Mouse (Mus musculus): ENCODE measurements at regions not wholly inside any gene's neighbourhood (a gene's known extent, or its start where the extent isn't known, plus 50 kb on each side); places are given as distances from the start of the nearest gene placed in this dataset.

- H3K4me2 ChIP-seq (ENCODE audit: low read depth), result no peak overlapping the region
- ATAC-seq (no peak), DNase-seq (no peak)
- no peak for TF ChIP-seq CTCF (IDR thresholded peaks at IDR 0.05; ENCODE audit: low read depth)
- no peak overlapping the region for H3K27ac ChIP-seq (ENCODE audit: low read depth, low read length)
- no peaks in the 10 kb centered on the region for H3K36me3 ChIP-seq (ENCODE audit: insufficient read depth)
- WGBS, result 23% methylated on average over 5 of the region's 5 CpGs
- no peak overlapping the region for H3K4me3 ChIP-seq (ENCODE audit: low read depth, low read length)
- no peaks in the 10 kb centered on the region for H3K4me1 ChIP-seq (ENCODE audit: insufficient read depth)
- no peak overlapping the region for H3K9ac ChIP-seq
- H3K27me3 ChIP-seq (ENCODE audit: insufficient read depth, low read length), result no peaks in the 10 kb centered on the region
- H3K9me3 ChIP-seq (ENCODE audit: low read length), result no peaks in the 10 kb centered on the region
Measured at GRCm38 (mm10) chr17:16571403-16571802, 492.5 kb upstream of the Zfp960 start.

- no peak for TF ChIP-seq CTCF (IDR thresholded peaks at IDR 0.05; ENCODE audit: low read depth)
- ATAC-seq (no peak), DNase-seq (no peak)
- Histone ChIP-seq H3K4me1 (ENCODE audit: insufficient read depth) (no peaks in the 10 kb centered on the region), H3K4me3 (ENCODE audit: low read depth, low read length) (no peak overlapping the region), H3K36me3 (ENCODE audit: insufficient read depth) (no peaks in the 10 kb centered on the region), H3K27me3 (ENCODE audit: insufficient read depth, low read length) (no peaks in the 10 kb centered on the region), H3K4me2 (ENCODE audit: low read depth) (no peak overlapping the region), H3K9me3 (ENCODE audit: low read length) (no peaks in the 10 kb centered on the region), H3K27ac (ENCODE audit: low read depth, low read length) (no peak overlapping the region), H3K9ac (no peak overlapping the region)
- WGBS, result 89% methylated on average over 1 of the region's 1 CpGs
Measured at GRCm38 (mm10) chr17:16588791-16589190, 475.1 kb upstream of the Zfp960 start.

GRCm38 (mm10) chr17:16599671-16600070 lies 464.2 kb upstream of the Zfp960 start:
- H3K27me3 ChIP-seq (ENCODE audit: insufficient read depth, low read length), result no peaks in the 10 kb centered on the region
- TF ChIP-seq CTCF (IDR thresholded peaks at IDR 0.05; ENCODE audit: low read depth), result no peak
- DNase-seq (peak; percentile 66), ATAC-seq (peak; percentile 90)
- H3K9ac ChIP-seq, result no peak overlapping the region
- H3K36me3 ChIP-seq (ENCODE audit: insufficient read depth), result no peaks in the 10 kb centered on the region
- H3K27ac ChIP-seq (ENCODE audit: low read depth, low read length), result no peak overlapping the region
- no peaks in the 10 kb centered on the region for H3K9me3 ChIP-seq (ENCODE audit: low read length)
- H3K4me2 ChIP-seq (ENCODE audit: low read depth), result no peak overlapping the region
- no peak overlapping the region for H3K4me3 ChIP-seq (ENCODE audit: low read depth, low read length)
- H3K4me1 ChIP-seq (ENCODE audit: insufficient read depth), result no peaks in the 10 kb centered on the region
- 14% methylated on average over 3 of the region's 3 CpGs for WGBS

GRCm38 (mm10) chr17:16612405-16612979 lies 451.4 kb upstream of the Zfp960 start:
- H3K4me3 ChIP-seq (ENCODE audit: low read depth, low read length), result no peak overlapping the region
- H3K36me3 ChIP-seq (ENCODE audit: insufficient read depth), result no peaks in the 10 kb centered on the region
- no peaks in the 10 kb centered on the region for H3K27me3 ChIP-seq (ENCODE audit: insufficient read depth, low read length)
- no peak; the same call in 1 of the 2 replicates for ATAC-seq
- H3K9me3 ChIP-seq (ENCODE audit: low read length), result no peaks in the 10 kb centered on the region
- no peak overlapping the region for H3K9ac ChIP-seq
- TF ChIP-seq CTCF (IDR thresholded peaks at IDR 0.05; ENCODE audit: low read depth), result no peak
- H3K27ac ChIP-seq (ENCODE audit: low read depth, low read length), result no peak overlapping the region
- WGBS, result 67% methylated on average over 1 of the region's 1 CpGs
- H3K4me1 ChIP-seq (ENCODE audit: insufficient read depth), result no peaks in the 10 kb centered on the region
- DNase-seq, result no peak
- H3K4me2 ChIP-seq (ENCODE audit: low read depth), result no peak overlapping the region

GRCm38 (mm10) chr17:16621931-16622556 lies 441.9 kb upstream of the Zfp960 start:
- no peaks in the 10 kb centered on the region for H3K36me3 ChIP-seq (ENCODE audit: insufficient read depth)
- no peaks in the 10 kb centered on the region for H3K4me1 ChIP-seq (ENCODE audit: insufficient read depth)
- DNase-seq, result no peak
- ATAC-seq, result no peak
- no peak overlapping the region for H3K27ac ChIP-seq (ENCODE audit: low read depth, low read length)
- H3K4me2 ChIP-seq (ENCODE audit: low read depth), result no peak overlapping the region
- WGBS, result 86% methylated on average over 4 of the region's 4 CpGs
- no peaks in the 10 kb centered on the region for H3K27me3 ChIP-seq (ENCODE audit: insufficient read depth, low read length)
- no peak overlapping the region for H3K4me3 ChIP-seq (ENCODE audit: low read depth, low read length)
- H3K9ac ChIP-seq, result no peak overlapping the region
- no peak for TF ChIP-seq CTCF (IDR thresholded peaks at IDR 0.05; ENCODE audit: low read depth)
- H3K9me3 ChIP-seq (ENCODE audit: low read length), result no peaks in the 10 kb centered on the region

- WGBS, result 54% methylated on average over 1 of the region's 1 CpGs
- DNase-seq (peak; percentile 7), ATAC-seq (peak; percentile 74)
Measured at GRCm38 (mm10) chr17:16629854-16630253, 434.1 kb upstream of the Zfp960 start.

GRCm38 (mm10) chr17:16633426-16633825 lies 430.5 kb upstream of the Zfp960 start:
- Histone ChIP-seq H3K4me1 (ENCODE audit: insufficient read depth) (no peaks in the 10 kb centered on the region), H3K4me2 (ENCODE audit: low read depth) (no peak overlapping the region), H3K27me3 (ENCODE audit: insufficient read depth, low read length) (no peaks in the 10 kb centered on the region), H3K36me3 (ENCODE audit: insufficient read depth) (no peaks in the 10 kb centered on the region), H3K9ac (no peak overlapping the region), H3K9me3 (ENCODE audit: low read length) (no peaks in the 10 kb centered on the region), H3K4me3 (ENCODE audit: low read depth, low read length) (no peak overlapping the region), H3K27ac (ENCODE audit: low read depth, low read length) (no peak overlapping the region)
- no peak for TF ChIP-seq CTCF (IDR thresholded peaks at IDR 0.05; ENCODE audit: low read depth)
- no peak for ATAC-seq
- no peak for DNase-seq

More at GRCm38 (mm10) chr17:16629854-16630253, 434.1 kb upstream of the Zfp960 start:
- TF ChIP-seq CTCF (IDR thresholded peaks at IDR 0.05; ENCODE audit: low read depth), result no peak
- Histone ChIP-seq H3K9me3 (ENCODE audit: low read length) (no peaks in the 10 kb centered on the region), H3K27me3 (ENCODE audit: insufficient read depth, low read length) (no peaks in the 10 kb centered on the region), H3K36me3 (ENCODE audit: insufficient read depth) (no peaks in the 10 kb centered on the region), H3K4me1 (ENCODE audit: insufficient read depth) (no peaks in the 10 kb centered on the region), H3K4me2 (ENCODE audit: low read depth) (no peak overlapping the region), H3K9ac (no peak overlapping the region), H3K27ac (ENCODE audit: low read depth, low read length) (no peak overlapping the region), H3K4me3 (ENCODE audit: low read depth, low read length) (no peak overlapping the region)
